Mouse (Mus musculus) left cerebral cortex, adult 11 months (tissue): Measurements from ENCODE around the gene Scimp.
A peak's percentile ranks its signal among the peaks of the same experiment; 100 is the strongest.
"Not testable (repeated sequence)": the region's sequence is repeated elsewhere in the genome, so short reads cannot be mapped to it uniquely, and the experiment has no call there.

Source experiments
- DNase-seq: peaks from one replicate; pipeline ENCODE4 v3.0.0; 2022; ENCODE audit warnings: low spot score

Gene Scimp

GRCm38 (mm10) chr11:70811471-70812240 lies 730 bp downstream of the Scimp start:
- no peak for DNase-seq

GRCm38 (mm10) chr11:70811041-70811440 lies 1.3 kb downstream of the Scimp start:
- no peak for DNase-seq

- DNase-seq, result no peak
Measured at GRCm38 (mm10) chr11:70809011-70809410, 3.4 kb downstream of the Scimp start.

GRCm38 (mm10) chr11:70808101-70808500 lies 4.3 kb downstream of the Scimp start:
- no peak for DNase-seq

- DNase-seq, result no peak
Measured at GRCm38 (mm10) chr11:70807630-70808029, 4.8 kb downstream of the Scimp start.

- no peak for DNase-seq
Measured at GRCm38 (mm10) chr11:70806697-70807096, 5.7 kb downstream of the Scimp start.

- no peak for DNase-seq
Measured at GRCm38 (mm10) chr11:70805641-70806175, 6.7 kb downstream of the Scimp start.

- DNase-seq, result no peak
Measured at GRCm38 (mm10) chr11:70804395-70804794, 8.0 kb downstream of the Scimp start.

GRCm38 (mm10) chr11:70803711-70804200 lies 8.6 kb downstream of the Scimp start:
- no peak for DNase-seq

GRCm38 (mm10) chr11:70802865-70803261 lies 9.5 kb downstream of the Scimp start:
- DNase-seq, result no peak

GRCm38 (mm10) chr11:70802208-70802864 lies 10.1 kb downstream of the Scimp start:
- DNase-seq, result no peak

- no peak for DNase-seq
Measured at GRCm38 (mm10) chr11:70792409-70792808, 20.0 kb downstream of the Scimp start.

- DNase-seq, result no peak
Measured at GRCm38 (mm10) chr11:70791676-70792075, 20.7 kb downstream of the Scimp start.

- no peak for DNase-seq
Measured at GRCm38 (mm10) chr11:70790874-70791551, 21.4 kb downstream of the Scimp start.

GRCm38 (mm10) chr11:70790426-70790825 lies 22.0 kb downstream of the Scimp start:
- no peak for DNase-seq

GRCm38 (mm10) chr11:70788972-70789655 lies 23.3 kb downstream of the Scimp start:
- no peak for DNase-seq

- no peak for DNase-seq
Measured at GRCm38 (mm10) chr11:70787052-70787451, 25.3 kb downstream of the Scimp start.

- no peak for DNase-seq
Measured at GRCm38 (mm10) chr11:70785908-70786307, 26.5 kb downstream of the Scimp start.

GRCm38 (mm10) chr11:70778058-70778457 lies 34.3 kb downstream of the Scimp start:
- not testable (repeated sequence) for DNase-seq

GRCm38 (mm10) chr11:70777634-70778033 lies 34.8 kb downstream of the Scimp start:
- no peak for DNase-seq

GRCm38 (mm10) chr11:70776830-70777571 lies 35.4 kb downstream of the Scimp start:
- DNase-seq, result peak; percentile 50
